Mouse (Mus musculus): ENCODE data around the gene Txlnb. TPM values are rescaled to one million over a fixed set of nuclear protein-coding genes. Genes with fewer than 3 reads are reported as not detected.

Gene Txlnb
- polyA plus RNA-seq, 1 experiment from 2014 or later: 4.7 TPM

- Histone ChIP-seq H3K9me3 (replicated peaks) (no peaks in the 10 kb centered on the region), H3K27ac (replicated peaks) (peak overlapping the region; percentile 73), H3K27me3 (ENCODE audit: low read depth, poor library complexity, severe bottlenecking) (no peaks in the 10 kb centered on the region), H3K36me3 (no peaks in the 10 kb centered on the region), H3K4me3 (no peak overlapping the region; the same call in 1 of the 2 replicates), H3K4me1 (peaks cover 62% of the 10 kb centered on the region)
- WGBS: 11% methylated on average over 3 of the region's 3 CpGs
- peak; percentile 52 for DNase-seq (ENCODE audit: low spot score)
Observed at GRCm38 (mm10) chr10:17831041-17831440, 35.0 kb downstream of the Txlnb start.

- WGBS: 94% methylated on average over 6 of the region's 6 CpGs
- no peak overlapping the region for H3K27ac ChIP-seq (replicated peaks)
- H3K9me3 ChIP-seq (replicated peaks): no peaks in the 10 kb centered on the region
- peaks cover 31% of the 10 kb centered on the region for H3K4me1 ChIP-seq
- H3K36me3 ChIP-seq: no peaks in the 10 kb centered on the region
- DNase-seq (ENCODE audit: low spot score): no peak
- H3K4me3 ChIP-seq: no peak overlapping the region
- H3K27me3 ChIP-seq (ENCODE audit: low read depth, poor library complexity, severe bottlenecking): no peaks in the 10 kb centered on the region
Observed at GRCm38 (mm10) chr10:17835031-17835430, 39.0 kb downstream of the Txlnb start.

DNA sequence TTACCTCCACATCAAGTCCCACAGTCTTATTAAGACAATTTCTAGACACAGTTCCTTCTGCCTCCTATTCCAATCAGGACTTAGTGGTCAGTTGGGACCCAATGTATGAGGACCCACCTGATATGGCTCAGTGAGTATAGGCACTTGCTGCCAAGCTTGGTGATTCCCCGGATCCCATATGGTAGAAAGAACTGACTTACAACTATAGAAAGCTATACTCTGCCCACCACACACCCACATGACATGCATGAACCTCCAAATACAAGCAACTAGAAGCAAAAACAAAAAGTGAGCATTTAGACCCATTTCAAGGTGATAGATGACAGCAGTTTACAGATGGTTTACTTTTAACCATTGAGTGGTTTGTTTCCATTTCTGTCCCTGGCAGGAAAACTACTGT, 40.2 kb downstream of the Txlnb start:
- Histone ChIP-seq H3K27me3 (ENCODE audit: low read depth, poor library complexity, severe bottlenecking) (no peaks in the 10 kb centered on the region), H3K36me3 (0 out of 2 replicates have a peak, but pooled peaks cover 5% of the 10 kb centered on the region), H3K27ac (replicated peaks) (no peak overlapping the region), H3K4me1 (peaks cover 19% of the 10 kb centered on the region), H3K9me3 (replicated peaks) (no peaks in the 10 kb centered on the region), H3K4me3 (no peak overlapping the region)
- WGBS: 83% methylated on average over 1 of the region's 1 CpGs
- DNase-seq (ENCODE audit: low spot score): no peak

DNA sequence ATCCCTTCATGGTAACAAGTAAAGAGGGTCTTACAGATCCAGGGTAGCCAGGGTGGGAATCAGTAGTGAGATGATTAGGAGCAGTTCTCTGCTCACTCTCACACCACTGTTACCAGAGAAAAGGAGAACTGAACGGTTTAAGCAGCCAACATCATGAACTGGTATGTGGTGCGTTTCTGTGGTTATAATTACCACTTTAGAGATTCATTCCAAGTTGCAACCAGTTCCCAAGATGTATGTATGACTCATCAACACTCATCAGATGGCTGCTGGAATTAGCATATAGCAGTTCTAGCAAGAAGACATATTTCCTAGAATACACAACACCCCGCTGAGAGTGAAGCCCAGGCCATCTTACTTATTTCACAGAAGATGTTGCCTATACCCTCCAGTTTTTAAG, 46.0 kb downstream of the Txlnb start:
- Histone ChIP-seq H3K4me1 (peaks cover 5% of the 10 kb centered on the region), H3K27me3 (ENCODE audit: low read depth, poor library complexity, severe bottlenecking) (no peaks in the 10 kb centered on the region), H3K36me3 (peaks cover 25% of the 10 kb centered on the region), H3K4me3 (no peak overlapping the region), H3K9me3 (replicated peaks) (no peaks in the 10 kb centered on the region), H3K27ac (replicated peaks) (no peak overlapping the region)
- 90% methylated on average over 3 of the region's 3 CpGs for WGBS
- DNase-seq (ENCODE audit: low spot score): no peak

DNA sequence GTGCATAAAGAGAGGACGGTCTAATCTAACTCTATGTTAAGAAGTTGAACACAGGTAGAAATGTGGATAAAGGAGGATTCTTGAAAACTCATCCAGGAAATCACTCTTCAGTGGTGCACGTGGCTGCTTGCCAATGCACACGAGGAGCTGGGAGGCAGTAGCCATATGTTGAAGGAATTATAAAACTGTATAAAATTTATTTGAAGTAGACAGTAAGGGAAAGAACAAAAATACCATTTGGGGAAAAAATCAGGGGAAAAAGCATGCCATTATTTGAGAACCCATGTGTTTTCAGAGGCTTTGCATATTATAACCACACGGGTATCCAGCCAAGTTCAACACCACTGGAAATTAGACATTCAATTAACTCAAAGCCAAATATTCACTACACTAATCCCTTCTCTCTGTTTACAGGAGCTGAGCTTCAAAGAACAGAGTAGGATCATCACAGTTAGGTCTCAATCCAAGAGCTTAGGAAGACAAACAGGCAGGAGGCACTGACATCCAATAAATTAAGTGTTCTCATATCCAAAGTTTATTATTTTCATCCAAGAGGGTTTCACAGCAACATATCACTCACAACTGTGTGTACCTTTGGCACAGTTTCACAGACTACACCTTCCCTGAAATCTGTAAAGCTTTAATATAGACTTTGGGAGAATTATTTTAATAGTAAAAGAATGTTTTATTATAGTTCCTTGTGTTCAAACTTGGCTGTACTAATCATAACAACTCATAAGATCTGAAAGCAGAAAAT, 48.9 kb downstream of the Txlnb start:
- no peak overlapping the region for H3K27ac ChIP-seq (replicated peaks)
- no peaks in the 10 kb centered on the region for H3K27me3 ChIP-seq (ENCODE audit: low read depth, poor library complexity, severe bottlenecking)
- WGBS: 83% methylated on average over 4 of the region's 4 CpGs
- no peaks in the 10 kb centered on the region for H3K9me3 ChIP-seq (replicated peaks)
- H3K4me3 ChIP-seq: no peak overlapping the region
- no peaks in the 10 kb centered on the region for H3K4me1 ChIP-seq
- no peak for DNase-seq (ENCODE audit: low spot score)
- peaks cover 25% of the 10 kb centered on the region for H3K36me3 ChIP-seq

GRCm38 (mm10) chr10:17857647-17858261, 61.7 kb downstream of the Txlnb start:
- 89% methylated on average over 9 of the region's 9 CpGs for WGBS
- Histone ChIP-seq H3K4me1 (no peaks in the 10 kb centered on the region), H3K9me3 (replicated peaks) (no peaks in the 10 kb centered on the region), H3K27me3 (ENCODE audit: low read depth, poor library complexity, severe bottlenecking) (no peaks in the 10 kb centered on the region), H3K4me3 (no peak overlapping the region), H3K36me3 (no peaks in the 10 kb centered on the region), H3K27ac (replicated peaks) (no peak overlapping the region)
- DNase-seq (ENCODE audit: low spot score): no peak

DNA sequence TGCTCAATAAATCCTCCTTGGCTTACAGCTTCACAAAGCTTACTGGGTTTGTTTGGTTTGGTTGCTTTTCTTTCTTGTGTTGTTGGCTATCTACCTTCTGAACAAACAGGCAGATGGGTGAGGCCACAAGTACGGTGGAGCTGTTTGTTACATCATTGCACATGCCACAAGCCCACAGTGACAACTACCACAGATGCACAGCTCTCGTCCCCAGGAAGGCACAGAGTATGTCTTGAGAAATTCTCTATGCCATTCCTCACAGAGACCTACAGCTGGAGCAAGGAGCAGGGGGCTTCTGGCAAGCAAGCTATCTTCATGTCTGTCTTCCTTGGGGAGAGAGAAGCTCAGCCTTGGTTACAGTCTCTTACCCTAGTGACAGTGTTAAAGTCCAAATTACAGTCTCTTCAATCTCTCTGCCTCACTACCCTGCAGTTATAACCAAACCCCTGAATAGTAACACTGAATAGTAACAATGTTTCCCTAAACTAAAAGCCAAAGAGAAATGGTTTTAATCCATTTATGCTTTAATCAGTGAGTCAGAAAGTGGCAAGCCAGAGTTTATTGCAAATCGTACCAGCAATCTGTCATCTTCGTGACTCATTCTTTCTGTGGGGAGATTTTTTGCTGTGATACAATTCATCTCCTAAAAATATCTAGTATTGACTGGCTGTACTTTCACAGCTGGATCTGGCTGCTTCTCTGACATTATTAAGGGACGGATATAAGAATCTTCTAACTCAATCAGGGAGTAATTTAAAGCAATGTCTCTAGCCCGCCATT, 64.9 kb downstream of the Txlnb start:
- H3K36me3 ChIP-seq: no peaks in the 10 kb centered on the region

DNA sequence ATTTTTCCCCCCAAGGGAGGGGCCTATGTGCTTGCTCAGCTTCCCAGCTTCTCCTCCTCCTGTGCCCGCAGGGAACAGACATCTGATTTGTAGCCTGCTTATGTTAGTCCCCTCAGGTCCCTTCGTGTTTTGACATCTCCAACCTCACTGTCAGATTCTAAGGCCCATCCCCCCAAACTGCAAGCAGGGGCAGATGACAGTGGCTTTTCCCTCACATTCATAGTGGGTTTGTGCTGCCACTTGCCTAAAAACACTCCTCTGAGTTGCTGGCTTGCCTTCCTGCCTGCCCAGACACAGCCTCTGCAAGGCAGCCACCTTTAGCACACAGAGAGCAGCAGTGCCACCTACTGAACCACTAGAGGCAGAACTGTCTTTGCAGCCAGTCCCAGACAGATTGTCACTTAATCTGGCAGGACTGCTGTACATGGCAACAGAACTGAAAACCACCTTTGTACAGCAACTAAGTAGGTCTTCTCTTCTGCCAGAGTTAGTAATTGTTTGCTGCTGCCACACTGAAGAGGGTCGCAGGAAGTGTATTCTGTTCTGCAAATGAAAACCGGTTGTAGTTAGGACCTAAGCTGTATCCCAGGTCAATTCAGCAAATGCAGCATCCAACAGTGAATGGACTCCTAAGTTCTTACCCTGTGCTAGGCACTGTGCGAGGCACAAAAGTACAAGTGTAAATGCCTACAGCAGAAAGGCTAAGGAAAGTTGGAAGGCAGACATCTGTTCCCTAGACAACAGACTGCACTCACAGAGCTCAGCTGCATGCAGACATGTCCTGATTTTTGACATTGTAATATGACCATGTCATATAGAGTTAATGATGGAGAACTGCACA, 74.0 kb downstream of the Txlnb start:
- WGBS: 29% methylated on average over 5 of the region's 5 CpGs
- Histone ChIP-seq H3K27me3 (ENCODE audit: low read depth, poor library complexity, severe bottlenecking) (no peaks in the 10 kb centered on the region), H3K9me3 (replicated peaks) (no peaks in the 10 kb centered on the region), H3K36me3 (no peaks in the 10 kb centered on the region), H3K4me1 (peaks cover 13% of the 10 kb centered on the region), H3K4me3 (no peak overlapping the region), H3K27ac (replicated peaks) (peak overlapping the region; percentile 33)
- DNase-seq (ENCODE audit: low spot score): peak; percentile 68

More for the DNA sequence above, 64.9 kb downstream of the Txlnb start:
- Histone ChIP-seq H3K27me3 (ENCODE audit: low read depth, poor library complexity, severe bottlenecking) (no peaks in the 10 kb centered on the region), H3K4me3 (no peak overlapping the region), H3K9me3 (replicated peaks) (no peaks in the 10 kb centered on the region), H3K27ac (replicated peaks) (no peak overlapping the region), H3K4me1 (no peaks in the 10 kb centered on the region)
- WGBS: 84% methylated on average over 6 of the region's 6 CpGs
- DNase-seq (ENCODE audit: low spot score): no peak

- peak; percentile 41 for DNase-seq (ENCODE audit: low spot score)
- no peaks in the 10 kb centered on the region for H3K27me3 ChIP-seq (ENCODE audit: low read depth, poor library complexity, severe bottlenecking)
- no peaks in the 10 kb centered on the region for H3K36me3 ChIP-seq
- no peaks in the 10 kb centered on the region for H3K9me3 ChIP-seq (replicated peaks)
- 39% methylated on average over 8 of the region's 8 CpGs for WGBS
- H3K27ac ChIP-seq (replicated peaks): peak overlapping the region; percentile 65
- peaks cover 18% of the 10 kb centered on the region for H3K4me1 ChIP-seq
- no peak overlapping the region for H3K4me3 ChIP-seq
Observed at GRCm38 (mm10) chr10:17878002-17878919, 82.2 kb downstream of the Txlnb start.

- DNase-seq (ENCODE audit: low spot score): no peak
- peaks cover 18% of the 10 kb centered on the region for H3K4me1 ChIP-seq
- H3K27ac ChIP-seq (replicated peaks): no peak overlapping the region
- H3K27me3 ChIP-seq (ENCODE audit: low read depth, poor library complexity, severe bottlenecking): no peaks in the 10 kb centered on the region
- no peaks in the 10 kb centered on the region for H3K9me3 ChIP-seq (replicated peaks)
- no peak overlapping the region for H3K4me3 ChIP-seq
- H3K36me3 ChIP-seq: no peaks in the 10 kb centered on the region
- 96% methylated on average over 3 of the region's 3 CpGs for WGBS
Observed at GRCm38 (mm10) chr10:17880038-17880437, 84.0 kb downstream of the Txlnb start.

DNA sequence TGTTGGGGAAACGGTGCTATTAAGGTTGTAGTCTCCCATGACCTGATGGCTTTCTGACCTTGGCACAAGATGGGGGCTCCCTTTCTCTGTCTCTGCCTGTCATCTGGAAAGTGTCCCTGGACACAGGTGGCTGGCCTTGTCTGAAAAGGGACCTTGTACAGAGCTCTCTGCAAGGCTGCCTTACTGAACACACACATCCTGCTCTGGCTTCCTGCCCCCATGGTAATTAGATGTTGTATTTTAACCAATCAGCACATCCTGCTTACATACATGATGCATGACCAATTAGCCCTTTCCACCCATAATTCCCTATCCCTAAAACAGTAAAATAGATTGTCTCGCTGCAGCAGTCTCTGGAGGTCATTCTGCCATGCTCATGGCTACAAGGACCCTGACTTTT, 84.7 kb downstream of the Txlnb start:
- Histone ChIP-seq H3K4me1 (peaks cover 18% of the 10 kb centered on the region), H3K27ac (replicated peaks) (no peak overlapping the region), H3K27me3 (ENCODE audit: low read depth, poor library complexity, severe bottlenecking) (no peaks in the 10 kb centered on the region), H3K36me3 (no peaks in the 10 kb centered on the region), H3K4me3 (no peak overlapping the region), H3K9me3 (replicated peaks) (no peaks in the 10 kb centered on the region)
- 88% methylated on average over 2 of the region's 2 CpGs for WGBS
- no peak for DNase-seq (ENCODE audit: low spot score)

Data from midbrain, embryonic 10.5 days (tissue).